Mouse (Mus musculus): ENCODE results near the gene Lgals3bp. TPM values are rescaled to one million over a fixed set of nuclear protein-coding genes. Genes with fewer than 3 reads are reported as not detected.

Lgals3bp gene
- polyA plus RNA-seq, 2 experiments = 8.7 to 13.7 TPM

GRCm38 (mm10) chr11:118375006-118375405 is 26.9 kb downstream of the Lgals3bp start:
- H3K36me3 ChIP-seq (ENCODE audit: control insufficient read depth, insufficient read depth, low read length) = no peaks in the 10 kb centered on the region

DNA sequence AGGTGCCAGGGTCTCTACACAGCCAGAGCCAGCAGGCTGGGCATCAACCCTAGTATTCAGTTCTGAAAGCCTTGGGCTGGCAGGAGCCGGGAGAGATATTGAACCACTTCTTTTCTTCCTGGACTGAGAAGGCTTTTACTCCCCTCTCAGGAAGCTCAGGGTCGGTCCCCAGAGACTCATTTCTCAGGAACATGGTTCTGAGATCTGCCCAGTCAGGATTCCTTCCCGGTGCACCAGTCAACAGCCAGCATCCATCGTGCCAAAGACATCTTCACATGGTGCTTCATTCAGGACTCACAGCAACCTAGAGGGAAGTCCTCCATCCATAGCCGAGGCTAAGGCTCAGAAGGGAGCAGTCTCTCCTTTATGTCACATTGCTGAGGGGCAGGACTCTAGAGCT is 27.4 kb downstream of the Lgals3bp start:
- Histone ChIP-seq H3K9me3 (ENCODE audit: control insufficient read depth, low read length) (no peaks in the 10 kb centered on the region), H3K4me2 (replicated peaks; ENCODE audit: low read depth, low read length, severe bottlenecking) (no peak overlapping the region), H3K4me3 (replicated peaks; ENCODE audit: low read length) (no peak overlapping the region), H3K27ac (replicated peaks; ENCODE audit: low read depth, low read length) (no peak overlapping the region), H3K27me3 (ENCODE audit: control insufficient read depth, insufficient read depth, low read length) (no peaks in the 10 kb centered on the region), H3K36me3 (ENCODE audit: control insufficient read depth, insufficient read depth, low read length) (no peaks in the 10 kb centered on the region), H3K9ac (ENCODE audit: low read depth, low read length, severe bottlenecking) (no peak overlapping the region), H3K4me1 (ENCODE audit: control insufficient read depth, insufficient read depth, low read length) (peaks cover 25% of the 10 kb centered on the region)
- TF ChIP-seq POLR2A (IDR thresholded peaks at IDR 0.05; ENCODE audit: borderline replicate concordance, extremely low read depth, insufficient read depth, insufficient read length) = no peak
- no peak for DNase-seq (ENCODE audit: low spot score)
- 66% methylated on average over 5 of the region's 5 CpGs for WGBS
- ATAC-seq (ENCODE audit: low FRiP score, low read depth) = no peak

More at GRCm38 (mm10) chr11:118375006-118375405, 26.9 kb downstream of the Lgals3bp start:
- Histone ChIP-seq H3K9me3 (ENCODE audit: control insufficient read depth, low read length) (no peaks in the 10 kb centered on the region), H3K4me3 (replicated peaks; ENCODE audit: low read length) (no peak overlapping the region), H3K4me2 (replicated peaks; ENCODE audit: low read depth, low read length, severe bottlenecking) (no peak overlapping the region), H3K9ac (ENCODE audit: low read depth, low read length, severe bottlenecking) (no peak overlapping the region), H3K27ac (replicated peaks; ENCODE audit: low read depth, low read length) (no peak overlapping the region), H3K4me1 (ENCODE audit: control insufficient read depth, insufficient read depth, low read length) (peaks cover 25% of the 10 kb centered on the region), H3K27me3 (ENCODE audit: control insufficient read depth, insufficient read depth, low read length) (no peaks in the 10 kb centered on the region)
- ATAC-seq (ENCODE audit: low FRiP score, low read depth) (no peak), DNase-seq (ENCODE audit: low spot score) (no peak)
- TF ChIP-seq POLR2A (IDR thresholded peaks at IDR 0.05; ENCODE audit: borderline replicate concordance, extremely low read depth, insufficient read depth, insufficient read length) = no peak

GRCm38 (mm10) chr11:118372641-118373040 is 29.3 kb downstream of the Lgals3bp start:
- Histone ChIP-seq H3K4me2 (replicated peaks; ENCODE audit: low read depth, low read length, severe bottlenecking) (no peak overlapping the region), H3K9me3 (ENCODE audit: control insufficient read depth, low read length) (no peaks in the 10 kb centered on the region), H3K27ac (replicated peaks; ENCODE audit: low read depth, low read length) (peak overlapping the region; percentile 79), H3K4me1 (ENCODE audit: control insufficient read depth, insufficient read depth, low read length) (peaks cover 25% of the 10 kb centered on the region), H3K27me3 (ENCODE audit: control insufficient read depth, insufficient read depth, low read length) (no peaks in the 10 kb centered on the region), H3K36me3 (ENCODE audit: control insufficient read depth, insufficient read depth, low read length) (no peaks in the 10 kb centered on the region), H3K9ac (ENCODE audit: low read depth, low read length, severe bottlenecking) (no peak overlapping the region), H3K4me3 (replicated peaks; ENCODE audit: low read length) (no peak overlapping the region)
- WGBS = 38% methylated on average over 7 of the region's 7 CpGs
- peak; percentile 47 for DNase-seq (ENCODE audit: low spot score)
- no peak for ATAC-seq (ENCODE audit: low FRiP score, low read depth)
- no peak for TF ChIP-seq POLR2A (IDR thresholded peaks at IDR 0.05; ENCODE audit: borderline replicate concordance, extremely low read depth, insufficient read depth, insufficient read length)

GRCm38 (mm10) chr11:118371876-118372275 is 30.0 kb downstream of the Lgals3bp start:
- no peak overlapping the region for H3K9ac ChIP-seq (ENCODE audit: low read depth, low read length, severe bottlenecking)
- H3K4me2 ChIP-seq (replicated peaks; ENCODE audit: low read depth, low read length, severe bottlenecking) = no peak overlapping the region
- peak overlapping the region; percentile 79 for H3K27ac ChIP-seq (replicated peaks; ENCODE audit: low read depth, low read length)
- peak; percentile 59 for DNase-seq (ENCODE audit: low spot score)
- no peaks in the 10 kb centered on the region for H3K9me3 ChIP-seq (ENCODE audit: control insufficient read depth, low read length)
- H3K4me3 ChIP-seq (replicated peaks; ENCODE audit: low read length) = no peak overlapping the region
- no peaks in the 10 kb centered on the region for H3K27me3 ChIP-seq (ENCODE audit: control insufficient read depth, insufficient read depth, low read length)
- 57% methylated on average over 7 of the region's 7 CpGs for WGBS
- no peaks in the 10 kb centered on the region for H3K36me3 ChIP-seq (ENCODE audit: control insufficient read depth, insufficient read depth, low read length)
- no peak; the same call in 1 of the 2 replicates for ATAC-seq (ENCODE audit: low FRiP score, low read depth)
- no peak for TF ChIP-seq POLR2A (IDR thresholded peaks at IDR 0.05; ENCODE audit: borderline replicate concordance, extremely low read depth, insufficient read depth, insufficient read length)
- peaks cover 25% of the 10 kb centered on the region for H3K4me1 ChIP-seq (ENCODE audit: control insufficient read depth, insufficient read depth, low read length)

GRCm38 (mm10) chr11:118369657-118370056 is 32.2 kb downstream of the Lgals3bp start:
- H3K27ac ChIP-seq (replicated peaks; ENCODE audit: low read depth, low read length) = no peak overlapping the region

GRCm38 (mm10) chr11:118369251-118369650 is 32.6 kb downstream of the Lgals3bp start:
- Histone ChIP-seq H3K4me3 (replicated peaks; ENCODE audit: low read length) (no peak overlapping the region), H3K4me1 (ENCODE audit: control insufficient read depth, insufficient read depth, low read length) (peaks cover 38% of the 10 kb centered on the region), H3K36me3 (ENCODE audit: control insufficient read depth, insufficient read depth, low read length) (no peaks in the 10 kb centered on the region), H3K4me2 (replicated peaks; ENCODE audit: low read depth, low read length, severe bottlenecking) (no peak overlapping the region), H3K27me3 (ENCODE audit: control insufficient read depth, insufficient read depth, low read length) (no peaks in the 10 kb centered on the region), H3K9me3 (ENCODE audit: control insufficient read depth, low read length) (no peaks in the 10 kb centered on the region), H3K9ac (ENCODE audit: low read depth, low read length, severe bottlenecking) (no peak overlapping the region), H3K27ac (replicated peaks; ENCODE audit: low read depth, low read length) (no peak overlapping the region)
- no peak for TF ChIP-seq POLR2A (IDR thresholded peaks at IDR 0.05; ENCODE audit: borderline replicate concordance, extremely low read depth, insufficient read depth, insufficient read length)
- ATAC-seq (ENCODE audit: low FRiP score, low read depth) (no peak), DNase-seq (ENCODE audit: low spot score) (no peak)
- 78% methylated on average over 5 of the region's 5 CpGs for WGBS

More at GRCm38 (mm10) chr11:118369657-118370056, 32.2 kb downstream of the Lgals3bp start:
- DNase-seq (ENCODE audit: low spot score) = no peak
- Histone ChIP-seq H3K9me3 (ENCODE audit: control insufficient read depth, low read length) (no peaks in the 10 kb centered on the region), H3K9ac (ENCODE audit: low read depth, low read length, severe bottlenecking) (no peak overlapping the region), H3K27me3 (ENCODE audit: control insufficient read depth, insufficient read depth, low read length) (no peaks in the 10 kb centered on the region), H3K4me3 (replicated peaks; ENCODE audit: low read length) (no peak overlapping the region), H3K4me1 (ENCODE audit: control insufficient read depth, insufficient read depth, low read length) (peaks cover 35% of the 10 kb centered on the region), H3K36me3 (ENCODE audit: control insufficient read depth, insufficient read depth, low read length) (no peaks in the 10 kb centered on the region), H3K4me2 (replicated peaks; ENCODE audit: low read depth, low read length, severe bottlenecking) (no peak overlapping the region)
- WGBS = 75% methylated on average over 8 of the region's 8 CpGs
- no peak for ATAC-seq (ENCODE audit: low FRiP score, low read depth)
- no peak for TF ChIP-seq POLR2A (IDR thresholded peaks at IDR 0.05; ENCODE audit: borderline replicate concordance, extremely low read depth, insufficient read depth, insufficient read length)

Data from limb, embryonic 14.5 days (tissue).